In genomic region chr11:100906885-100907284, GRCm38 (mm10) we compare ENCODE assay signal across 23 mouse cellular contexts.
"Had no signal": no experiment of that assay in that cellular context is flagged by ENCODE, and none has a peak within 500 bp of the region (broad histone marks: within the 10 kb centered on the region; RNA-seq: fewer than 3 reads in every experiment).

No protein-coding gene starts in this region.

- H3K9me3 ChIP-seq: heart, embryonic 15.5 days; hindbrain, embryonic 13.5 days; kidney, embryonic 15.5 days; limb, embryonic 10.5 days had no signal

- H3K27me3 ChIP-seq: heart, embryonic 13.5 days; heart, embryonic 15.5 days; hindbrain, embryonic 13.5 days; hindbrain, embryonic 15.5 days; kidney, embryonic 15.5 days; limb, embryonic 12.5 days had no signal

- H3K4me2 ChIP-seq: heart, embryonic 11.5 days; heart, embryonic 13.5 days; heart, embryonic 15.5 days; hindbrain, embryonic 13.5 days; hindbrain, embryonic 15.5 days; kidney, embryonic 15.5 days; limb, embryonic 12.5 days had no signal

- H3K4me3 ChIP-seq: heart, embryonic 13.5 days; heart, embryonic 15.5 days; hindbrain, embryonic 13.5 days; hindbrain, embryonic 15.5 days; kidney, embryonic 15.5 days; layer of hippocampus, adult 2 months; left cerebral cortex, adult 2 months; limb, embryonic 10.5 days; limb, embryonic 12.5 days had no signal

- H3K9ac ChIP-seq: heart, embryonic 13.5 days; heart, embryonic 15.5 days; hindbrain, embryonic 13.5 days; hindbrain, embryonic 15.5 days; kidney, embryonic 15.5 days; limb, embryonic 12.5 days had no signal

- ATAC-seq: hindbrain, postnatal 0 days; intestine, embryonic 16.5 days had no signal

- H3K4me1 ChIP-seq: heart, embryonic 13.5 days; heart, embryonic 15.5 days; hindbrain, embryonic 13.5 days; hindbrain, embryonic 15.5 days; kidney, embryonic 15.5 days; limb, embryonic 10.5 days; limb, embryonic 12.5 days had no signal

- DNase-seq: gastrocnemius, postnatal 14 days; gastrocnemius, postnatal 36 days; heart, adult 18-20 months; heart, postnatal 14 days; heart, postnatal 36 days; kidney, adult 11 months; kidney, adult 2 months; kidney, adult 9 months; kidney, postnatal 10 days; kidney, postnatal 25 days; kidney, postnatal 4 days had no signal

- H3K27ac ChIP-seq: heart, embryonic 13.5 days; heart, embryonic 15.5 days; hindbrain, embryonic 13.5 days; hindbrain, embryonic 15.5 days; hindbrain, postnatal 0 days; kidney, embryonic 15.5 days; layer of hippocampus, adult 2 months; left cerebral cortex, adult 2 months; limb, embryonic 10.5 days; limb, embryonic 12.5 days had no signal
